Mouse (Mus musculus) limb, embryonic 14.5 days (tissue): ENCODE measurements around the gene Zfp61. TPM values are rescaled to one million over a fixed set of nuclear protein-coding genes. Genes with fewer than 3 reads are reported as not detected.
A peak's percentile ranks its signal among the peaks of the same experiment; 100 is the strongest.
"Not testable (repeated sequence)": the region's sequence is repeated elsewhere in the genome, so short reads cannot be mapped to it uniquely, and the experiment has no call there.

Experiments
- ATAC-seq: fragments of 200-750 bp; cut with Nextera tagmentation; 2 replicates; pipeline ENCODE4 v1.8.0; 2017; ENCODE audit warnings: low read depth, moderate number of reproducible peaks, moderate TSS enrichment; ENCODE audit not compliant: low FRiP score
- DNase-seq: peaks from one replicate; pipeline ENCODE4 v3.0.0-alpha.2; 2015; ENCODE audit warnings: low spot score
- H3K27ac ChIP-seq: fragments of 300-500 bp; sonication (generic); replicated peaks from 2 replicates; pipeline ENCODE4 v1.5.1; 2014; ENCODE audit warnings: low read depth, mild to moderate bottlenecking, low read length, moderate library complexity, mixed read lengths
- H3K27me3 ChIP-seq: fragments of 300-500 bp; sonication (generic); 2 replicates; pipeline ENCODE4 v1.6.1; 2014; ENCODE audit warnings: low read length, mixed read lengths; ENCODE audit not compliant: control insufficient read depth, insufficient read depth
- H3K36me3 ChIP-seq: fragments of 300-500 bp; sonication (generic); 2 replicates; pipeline ENCODE4 v1.6.1; 2014; ENCODE audit warnings: mild to moderate bottlenecking, low read length, moderate library complexity, mixed read lengths; ENCODE audit not compliant: control insufficient read depth, insufficient read depth
- H3K4me1 ChIP-seq: fragments of 300-500 bp; sonication (generic); 2 replicates; pipeline ENCODE4 v1.6.1; 2014; ENCODE audit warnings: antibody characterized with exemption, low read length, mixed read lengths; ENCODE audit not compliant: control insufficient read depth, insufficient read depth
- H3K4me2 ChIP-seq: fragments of 300-500 bp; sonication (generic); replicated peaks from 2 replicates; pipeline ENCODE4 v1.6.1; 2014; ENCODE audit warnings: low read depth, mild to moderate bottlenecking, low read length, moderate library complexity; ENCODE audit not compliant: severe bottlenecking
- H3K4me3 ChIP-seq: fragments of 300-500 bp; sonication (generic); replicated peaks from 2 replicates; pipeline ENCODE4 v1.5.1; 2014; ENCODE audit warnings: low read length
- H3K9ac ChIP-seq: fragments of 300-500 bp; sonication (generic); 2 replicates; pipeline ENCODE4 v1.6.1; 2014; ENCODE audit warnings: mild to moderate bottlenecking, low read depth, low read length, moderate library complexity; ENCODE audit not compliant: severe bottlenecking
- H3K9me3 ChIP-seq: fragments of 300-500 bp; sonication (generic); 2 replicates; pipeline ENCODE4 v1.6.1; 2016; ENCODE audit warnings: low read length; ENCODE audit not compliant: control insufficient read depth
- POLR2A ChIP-seq: fragments of 200-500 bp; IDR thresholded peaks from 2 replicates; pipeline ENCODE4 v1.8.0; 2012; ENCODE audit warnings: inconsistent platforms, mild to moderate bottlenecking, moderate library complexity, borderline replicate concordance; ENCODE audit not compliant: insufficient read depth, insufficient read length; ENCODE audit errors: extremely low read depth
- WGBS: fragments of 180-500 bp; shearing (Covaris S2); extraction: QIAGEN DNeasy Blood & Tissue Kit; methylation state at CpG from one replicate; pipeline ENCODE4 v1.1.7; 2014; 5-methylcytosine and 5-hydroxymethylcytosine counted together
- polyA plus RNA-seq, 2 experiments: library from polyadenylated mRNA; depleted of rRNA in 1 of 2; stranded (reverse) in 1 of 2; unstranded in 1 of 2; fragments of >200 nt; fragmentation: Nextera tagmentation in 1 of 2; extraction: Ambion mirVana in 1 of 2; gene quantifications; 2 replicates each; pipeline versions ENCODE4 v1.2.1 to v1.2.3; 2012 to 2014

Zfp61 gene
- polyA plus RNA-seq, 2 experiments, result 38.7 to 45.0 TPM

- Histone ChIP-seq H3K9ac (no peak overlapping the region), H3K4me3 (no peak overlapping the region), H3K27me3 (no peaks in the 10 kb centered on the region), H3K4me1 (no peaks in the 10 kb centered on the region), H3K36me3 (peaks cover under 1% of the 10 kb centered on the region; the same call in 1 of the 2 replicates), H3K27ac (no peak overlapping the region), H3K9me3 (no peaks in the 10 kb centered on the region), H3K4me2 (no peak overlapping the region)
- ATAC-seq (no peak), DNase-seq (no peak)
- TF ChIP-seq POLR2A, result no peak
- WGBS, result 51% methylated on average over 10 of the region's 10 CpGs
Measured at GRCm38 (mm10) chr7:24280031-24280857, 20.8 kb downstream of the Zfp61 start.

GRCm38 (mm10) chr7:24278771-24279170 lies 22.3 kb downstream of the Zfp61 start:
- not testable (repeated sequence) for H3K9me3 ChIP-seq, H3K4me3 ChIP-seq, H3K4me2 ChIP-seq, H3K27me3 ChIP-seq, H3K4me1 ChIP-seq, H3K27ac ChIP-seq, DNase-seq, ATAC-seq, H3K9ac ChIP-seq
- 85% methylated on average over 3 of the region's 3 CpGs for WGBS
- peaks cover 14% of the 10 kb centered on the region for H3K36me3 ChIP-seq

- DNase-seq, result no peak
- Histone ChIP-seq H3K36me3 (peaks cover 19% of the 10 kb centered on the region), H3K4me2 (no peak overlapping the region), H3K9ac (no peak overlapping the region), H3K4me1 (peaks cover 4% of the 10 kb centered on the region), H3K4me3 (no peak overlapping the region), H3K27ac (no peak overlapping the region), H3K9me3 (no peaks in the 10 kb centered on the region), H3K27me3 (no peaks in the 10 kb centered on the region)
- TF ChIP-seq POLR2A, result no peak
- 93% methylated on average over 4 of the region's 4 CpGs for WGBS
- no peak for ATAC-seq
Measured at GRCm38 (mm10) chr7:24274456-24274855, 26.6 kb downstream of the Zfp61 start.

GRCm38 (mm10) chr7:24271191-24271590 lies 29.8 kb downstream of the Zfp61 start:
- ATAC-seq, result no peak
- TF ChIP-seq POLR2A, result no peak
- H3K4me3 ChIP-seq, result no peak overlapping the region; the same call in 1 of the 2 replicates
- no peak overlapping the region for H3K27ac ChIP-seq
- H3K36me3 ChIP-seq, result peaks cover 19% of the 10 kb centered on the region
- no peak overlapping the region for H3K9ac ChIP-seq
- no peaks in the 10 kb centered on the region for H3K27me3 ChIP-seq
- no peak for DNase-seq
- no peak overlapping the region for H3K4me2 ChIP-seq
- 95% methylated on average over 6 of the region's 6 CpGs for WGBS
- peaks cover 4% of the 10 kb centered on the region for H3K4me1 ChIP-seq
- no peaks in the 10 kb centered on the region for H3K9me3 ChIP-seq

- H3K4me2 ChIP-seq, result peak within 1 kb of the TSS; percentile 81
- H3K4me1 ChIP-seq, result peaks cover 4% of the 10 kb centered on the region
- peak within 1 kb of the TSS; percentile 68 for H3K9ac ChIP-seq
- peak; percentile 91 for DNase-seq
- H3K9me3 ChIP-seq, result no peaks in the 10 kb centered on the region
- no peaks in the 10 kb centered on the region for H3K27me3 ChIP-seq
- H3K27ac ChIP-seq, result peak within 1 kb of the TSS; percentile 67; the same call in 1 of the 2 replicates
- TF ChIP-seq POLR2A, result peak; percentile 18; the same call in 1 of the 2 replicates
- peak; percentile 92 for ATAC-seq
- peak within 1 kb of the TSS; percentile 66 for H3K4me3 ChIP-seq
- WGBS, result 0% methylated on average over 12 of the region's 12 CpGs
- peaks cover 19% of the 10 kb centered on the region for H3K36me3 ChIP-seq
Measured at GRCm38 (mm10) chr7:24270288-24270672, 30.8 kb downstream of the Zfp61 start, which contains the start of gene Zfp93. Zfp93 (plus strand) TSS chr7:24270420.
